Mouse (Mus musculus): ENCODE measurements around the gene Thop1. TPM values are rescaled to one million over a fixed set of nuclear protein-coding genes. Genes with fewer than 3 reads are reported as not detected.
"Not testable (repeated sequence)": the region's sequence is repeated elsewhere in the genome, so short reads cannot be mapped to it uniquely, and the experiment has no call there.

The Thop1 gene
- polyA plus RNA-seq, 1 experiment from 2014 or later, result 35.9 TPM

GRCm38 (mm10) chr10:81028219-81028618 lies 41.6 kb upstream of the Thop1 start:
- Histone ChIP-seq H3K27ac (no peak overlapping the region), H3K4me3 (replicated peaks; ENCODE audit: low read length) (no peak overlapping the region), H3K36me3 (replicated peaks; ENCODE audit: control insufficient read depth, insufficient read depth) (peaks cover 36% of the 10 kb centered on the region), H3K4me2 (replicated peaks) (no peak overlapping the region), H3K4me1 (replicated peaks; ENCODE audit: control insufficient read depth, insufficient read depth, low read length) (peaks cover 13% of the 10 kb centered on the region), H3K9me3 (ENCODE audit: control insufficient read depth, low read length) (no peaks in the 10 kb centered on the region), H3K9ac (no peak overlapping the region), H3K27me3 (ENCODE audit: control insufficient read depth, insufficient read depth, low read length) (peaks cover 13% of the 10 kb centered on the region)
- DNase-seq (ENCODE audit: low spot score), result no peak
- no peak for ATAC-seq (ENCODE audit: low FRiP score)

GRCm38 (mm10) chr10:81029031-81029430 lies 40.8 kb upstream of the Thop1 start:
- no peak overlapping the region for H3K27ac ChIP-seq
- peaks cover 6% of the 10 kb centered on the region; the same call in 1 of the 2 replicates for H3K27me3 ChIP-seq (ENCODE audit: control insufficient read depth, insufficient read depth, low read length)
- 67% methylated on average over 10 of the region's 10 CpGs for WGBS
- H3K4me1 ChIP-seq (replicated peaks; ENCODE audit: control insufficient read depth, insufficient read depth, low read length), result peaks cover 13% of the 10 kb centered on the region
- DNase-seq (ENCODE audit: low spot score), result no peak
- ATAC-seq (ENCODE audit: low FRiP score), result no peak
- no peaks in the 10 kb centered on the region for H3K9me3 ChIP-seq (ENCODE audit: control insufficient read depth, low read length)
- H3K9ac ChIP-seq, result no peak overlapping the region
- H3K36me3 ChIP-seq (replicated peaks; ENCODE audit: control insufficient read depth, insufficient read depth), result peaks cover 41% of the 10 kb centered on the region
- no peak overlapping the region for H3K4me3 ChIP-seq (replicated peaks; ENCODE audit: low read length)
- H3K4me2 ChIP-seq (replicated peaks), result no peak overlapping the region

- ATAC-seq (ENCODE audit: low FRiP score), result no peak
Observed at GRCm38 (mm10) chr10:81033586-81033985, 36.2 kb upstream of the Thop1 start.

GRCm38 (mm10) chr10:81036251-81036650 lies 33.6 kb upstream of the Thop1 start:
- 76% methylated on average over 7 of the region's 7 CpGs for WGBS
- H3K4me3 ChIP-seq (replicated peaks; ENCODE audit: low read length), result no peak overlapping the region; the same call in 1 of the 2 replicates

More at GRCm38 (mm10) chr10:81033586-81033985, 36.2 kb upstream of the Thop1 start:
- Histone ChIP-seq H3K9ac (no peak overlapping the region), H3K27me3 (ENCODE audit: control insufficient read depth, insufficient read depth, low read length) (no peaks in the 10 kb centered on the region), H3K9me3 (ENCODE audit: control insufficient read depth, low read length) (no peaks in the 10 kb centered on the region), H3K36me3 (replicated peaks; ENCODE audit: control insufficient read depth, insufficient read depth) (peaks cover 45% of the 10 kb centered on the region), H3K4me1 (replicated peaks; ENCODE audit: control insufficient read depth, insufficient read depth, low read length) (peaks cover 15% of the 10 kb centered on the region; the same call in 1 of the 2 replicates), H3K4me2 (replicated peaks) (no peak overlapping the region), H3K4me3 (replicated peaks; ENCODE audit: low read length) (no peak overlapping the region), H3K27ac (no peak overlapping the region)
- WGBS, result 84% methylated on average over 10 of the region's 10 CpGs
- DNase-seq (ENCODE audit: low spot score), result no peak

GRCm38 (mm10) chr10:81036988-81037580 lies 32.8 kb upstream of the Thop1 start, which contains the start of gene Slc39a3:
Gene Slc39a3 (minus strand): TSS chr10:81037426.
- Histone ChIP-seq H3K27ac (peak within 1 kb of the TSS; percentile 69; the same call in 1 of the 2 replicates), H3K4me2 (replicated peaks) (peak within 1 kb of the TSS; percentile 72), H3K9me3 (ENCODE audit: control insufficient read depth, low read length) (no peaks in the 10 kb centered on the region), H3K4me1 (replicated peaks; ENCODE audit: control insufficient read depth, insufficient read depth, low read length) (peaks cover 12% of the 10 kb centered on the region; the same call in 1 of the 2 replicates), H3K36me3 (replicated peaks; ENCODE audit: control insufficient read depth, insufficient read depth) (peaks cover 21% of the 10 kb centered on the region), H3K4me3 (replicated peaks; ENCODE audit: low read length) (peak within 1 kb of the TSS; percentile 96), H3K9ac (peak within 1 kb of the TSS; percentile 85), H3K27me3 (ENCODE audit: control insufficient read depth, insufficient read depth, low read length) (no peaks in the 10 kb centered on the region)
- ATAC-seq (ENCODE audit: low FRiP score), result peak; percentile 99
- 1% methylated on average over 35 of the region's 35 CpGs for WGBS
- DNase-seq (ENCODE audit: low spot score), result peak; percentile 100

More at GRCm38 (mm10) chr10:81036251-81036650, 33.6 kb upstream of the Thop1 start:
- Histone ChIP-seq H3K9ac (no peak overlapping the region), H3K27ac (no peak overlapping the region), H3K4me1 (replicated peaks; ENCODE audit: control insufficient read depth, insufficient read depth, low read length) (peaks cover 12% of the 10 kb centered on the region; the same call in 1 of the 2 replicates), H3K36me3 (replicated peaks; ENCODE audit: control insufficient read depth, insufficient read depth) (peaks cover 29% of the 10 kb centered on the region), H3K4me2 (replicated peaks) (peak overlapping the region; percentile 72), H3K27me3 (ENCODE audit: control insufficient read depth, insufficient read depth, low read length) (no peaks in the 10 kb centered on the region), H3K9me3 (ENCODE audit: control insufficient read depth, low read length) (no peaks in the 10 kb centered on the region)
- ATAC-seq (ENCODE audit: low FRiP score) (no peak), DNase-seq (ENCODE audit: low spot score) (no peak)

- ATAC-seq (ENCODE audit: low FRiP score), result no peak
Observed at GRCm38 (mm10) chr10:81041458-81042175, 28.2 kb upstream of the Thop1 start.

GRCm38 (mm10) chr10:81045246-81045645 lies 24.6 kb upstream of the Thop1 start:
- ATAC-seq (ENCODE audit: low FRiP score); H3K9me3 ChIP-seq (ENCODE audit: control insufficient read depth, low read length); H3K4me3 ChIP-seq (replicated peaks; ENCODE audit: low read length); H3K9ac ChIP-seq; H3K4me2 ChIP-seq (replicated peaks); H3K4me1 ChIP-seq (replicated peaks; ENCODE audit: control insufficient read depth, insufficient read depth, low read length); DNase-seq (ENCODE audit: low spot score); H3K27ac ChIP-seq; H3K27me3 ChIP-seq (ENCODE audit: control insufficient read depth, insufficient read depth, low read length): not testable (repeated sequence)
- peaks cover 81% of the 10 kb centered on the region for H3K36me3 ChIP-seq (replicated peaks; ENCODE audit: control insufficient read depth, insufficient read depth)
- 93% methylated on average over 14 of the region's 14 CpGs for WGBS

More at GRCm38 (mm10) chr10:81041458-81042175, 28.2 kb upstream of the Thop1 start:
- H3K36me3 ChIP-seq (replicated peaks; ENCODE audit: control insufficient read depth, insufficient read depth), result peaks cover 45% of the 10 kb centered on the region
- no peak overlapping the region for H3K4me2 ChIP-seq (replicated peaks)
- DNase-seq (ENCODE audit: low spot score), result peak; percentile 77
- H3K27ac ChIP-seq, result no peak overlapping the region
- no peaks in the 10 kb centered on the region for H3K27me3 ChIP-seq (ENCODE audit: control insufficient read depth, insufficient read depth, low read length)
- H3K9ac ChIP-seq, result no peak overlapping the region
- 0 out of 2 replicates have a peak, but pooled peaks cover 4% of the 10 kb centered on the region for H3K4me1 ChIP-seq (replicated peaks; ENCODE audit: control insufficient read depth, insufficient read depth, low read length)
- no peaks in the 10 kb centered on the region for H3K9me3 ChIP-seq (ENCODE audit: control insufficient read depth, low read length)
- H3K4me3 ChIP-seq (replicated peaks; ENCODE audit: low read length), result no peak overlapping the region
- WGBS, result 29% methylated on average over 13 of the region's 13 CpGs

GRCm38 (mm10) chr10:81050645-81051044 lies 19.2 kb upstream of the Thop1 start:
- Histone ChIP-seq H3K9me3 (ENCODE audit: control insufficient read depth, low read length) (no peaks in the 10 kb centered on the region), H3K4me2 (replicated peaks) (no peak overlapping the region), H3K27me3 (ENCODE audit: control insufficient read depth, insufficient read depth, low read length) (no peaks in the 10 kb centered on the region), H3K27ac (no peak overlapping the region), H3K4me1 (replicated peaks; ENCODE audit: control insufficient read depth, insufficient read depth, low read length) (no peaks in the 10 kb centered on the region), H3K36me3 (replicated peaks; ENCODE audit: control insufficient read depth, insufficient read depth) (peaks cover 77% of the 10 kb centered on the region), H3K4me3 (replicated peaks; ENCODE audit: low read length) (no peak overlapping the region), H3K9ac (no peak overlapping the region)
- 86% methylated on average over 4 of the region's 4 CpGs for WGBS
- ATAC-seq (ENCODE audit: low FRiP score) (no peak), DNase-seq (ENCODE audit: low spot score) (peak; percentile 46)

- Histone ChIP-seq H3K27ac (no peak overlapping the region), H3K4me1 (replicated peaks; ENCODE audit: control insufficient read depth, insufficient read depth, low read length) (no peaks in the 10 kb centered on the region), H3K27me3 (ENCODE audit: control insufficient read depth, insufficient read depth, low read length) (no peaks in the 10 kb centered on the region), H3K4me3 (replicated peaks; ENCODE audit: low read length) (no peak overlapping the region), H3K9ac (no peak overlapping the region), H3K36me3 (replicated peaks; ENCODE audit: control insufficient read depth, insufficient read depth) (peaks cover 72% of the 10 kb centered on the region), H3K9me3 (ENCODE audit: control insufficient read depth, low read length) (no peaks in the 10 kb centered on the region), H3K4me2 (replicated peaks) (no peak overlapping the region)
- ATAC-seq (ENCODE audit: low FRiP score), result no peak
- no peak for DNase-seq (ENCODE audit: low spot score)
- WGBS, result 94% methylated on average over 6 of the region's 6 CpGs
Observed at GRCm38 (mm10) chr10:81051133-81051532, 18.7 kb upstream of the Thop1 start.
